Mouse (Mus musculus) left cerebral cortex, postnatal 25 days (tissue): ENCODE results near the gene Tas2r137. TPM values are rescaled to one million over a fixed set of nuclear protein-coding genes. Genes with fewer than 3 reads are reported as not detected.
A peak's percentile ranks its signal among the peaks of the same experiment; 100 is the strongest.

Experiments
- DNase-seq, 2 experiments: peaks; one replicate each; pipeline ENCODE4 v3.0.0; 2022; ENCODE audit warnings: low spot score in 2 of 2, mixed read lengths in 1 of 2
- intact Hi-C: fragments of 180-260 bp; cut with DNase I; formaldehyde crosslinking; loops from one replicate; pipeline ENCODE4 v1.15.1; 2025
- total RNA-seq, 2 experiments: library from RNA; stranded (reverse); gene quantifications; 2 replicates each; pipeline ENCODE4 v1.2.3; 2021

The Tas2r137 gene
- under 1 TPM in 1 of 2 experiments, not detected in 1; 0.34 TPM for total RNA-seq

DNA sequence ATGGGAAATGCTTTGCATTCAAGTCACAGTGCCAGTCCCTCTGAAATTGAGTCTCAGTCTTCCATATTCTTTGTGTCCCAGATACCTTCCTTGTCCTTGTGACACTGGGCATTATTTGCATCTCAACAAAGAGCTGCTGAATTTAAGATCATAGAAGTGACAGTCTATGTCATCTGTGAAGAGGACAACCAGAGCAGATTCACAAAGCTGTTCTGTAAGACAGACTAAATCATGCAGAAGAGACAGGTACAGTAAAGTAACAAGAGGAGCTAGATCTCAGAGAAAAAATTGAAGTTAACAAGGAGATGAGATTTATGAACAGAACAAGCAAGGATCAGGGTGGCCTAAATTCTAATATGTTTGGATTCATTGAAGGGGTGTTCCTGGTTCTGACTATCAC, at the start of gene Tas2r137:
TSS of gene Tas2r137 (plus strand) at position 301 of the 400 bp plus-strand sequence.
- no peak for DNase-seq
- intact Hi-C loops: no loop called here

DNA sequence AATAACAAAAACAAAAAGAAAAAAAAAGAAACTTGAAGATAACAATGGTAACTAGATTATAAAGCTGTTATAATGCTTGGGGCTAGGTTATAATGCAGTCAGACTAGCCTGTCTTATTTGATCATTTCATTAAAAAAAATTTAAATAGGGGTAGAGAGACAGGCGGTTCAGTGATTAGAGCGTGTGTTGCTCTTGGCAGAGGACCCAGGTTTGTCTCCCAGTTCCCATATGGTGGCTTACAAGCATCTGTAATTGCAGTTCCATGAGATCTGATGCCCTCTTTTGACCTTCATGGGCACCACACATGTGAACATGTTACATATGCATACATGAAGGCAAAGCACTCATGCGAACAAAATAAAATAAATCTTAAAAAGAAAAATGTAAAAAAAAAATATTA, 49.8 kb upstream of the Tas2r137 start:
- intact Hi-C loops: no loop called here
- no peak for DNase-seq

DNA sequence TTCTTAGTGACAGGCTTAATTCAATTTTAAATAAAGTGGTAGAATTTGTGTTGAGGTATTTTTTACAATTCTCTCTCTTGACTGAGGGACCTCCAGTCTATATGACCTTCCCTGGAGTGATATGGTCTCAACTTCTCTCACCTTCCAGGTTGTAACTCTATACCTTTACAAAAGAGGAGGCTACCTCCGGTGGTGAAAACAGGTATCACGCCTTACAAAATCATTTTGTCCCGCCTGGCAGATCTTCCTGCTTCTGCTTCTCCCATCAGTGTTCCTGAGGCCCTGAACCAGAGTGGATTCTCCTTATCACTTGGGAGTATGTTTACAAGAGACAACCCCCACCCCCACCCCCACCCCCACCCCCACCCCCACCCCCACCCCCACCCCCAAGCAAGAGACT, 49.3 kb upstream of the Tas2r137 start:
- no peak for DNase-seq
- intact Hi-C loops: no loop called here

DNA sequence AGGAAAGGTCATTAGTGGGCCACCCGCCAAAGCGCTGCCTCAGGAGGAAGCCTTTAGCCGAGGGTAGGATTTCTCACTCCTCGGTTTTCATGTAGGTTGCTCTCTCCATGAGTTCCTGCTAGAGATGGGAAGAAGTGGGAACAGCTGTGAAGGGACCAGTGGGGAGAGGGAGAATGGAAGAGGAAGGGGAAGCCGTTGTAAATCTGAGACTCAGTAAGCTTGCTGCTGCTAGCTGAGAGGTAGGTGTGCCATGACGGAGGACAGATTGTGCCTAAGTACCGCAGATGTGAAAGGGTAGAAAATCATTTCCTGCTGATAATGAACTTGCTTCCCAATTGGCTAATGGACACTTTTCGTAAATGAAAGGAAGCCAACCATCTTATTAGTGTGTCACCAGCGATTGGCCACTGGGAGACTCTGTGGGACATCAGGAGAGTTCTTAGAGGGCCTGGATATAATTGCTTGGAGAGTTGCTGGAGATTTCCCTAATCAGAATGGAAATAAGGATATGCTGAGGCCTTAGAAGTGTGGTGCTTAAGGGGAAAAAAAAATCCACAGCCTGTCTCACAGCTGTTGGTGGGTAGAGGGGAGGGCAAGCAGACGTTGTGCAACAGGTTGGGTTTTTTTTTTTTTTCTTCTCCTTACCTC, 47.6 kb upstream of the Tas2r137 start:
- intact Hi-C loops: no loop called here

DNA sequence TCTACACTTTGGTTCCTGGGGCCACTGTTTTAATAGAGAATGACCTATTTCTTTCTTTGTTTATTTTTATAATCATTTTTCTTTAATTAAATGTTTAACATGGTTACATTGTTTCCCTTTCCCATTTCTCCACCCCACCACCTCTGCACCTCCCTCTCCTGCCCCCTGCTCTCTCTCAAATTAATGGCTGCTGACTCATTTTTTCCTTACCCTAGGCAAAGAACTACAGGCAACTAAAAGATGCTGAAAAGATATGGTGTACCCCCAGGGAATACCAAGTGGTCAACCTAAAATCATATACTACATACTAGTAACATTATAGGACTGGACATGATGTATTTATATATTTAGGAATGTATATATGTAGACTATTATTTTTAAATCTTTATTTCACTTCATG, 42.4 kb upstream of the Tas2r137 start:
- DNase-seq: no peak
- intact Hi-C loops: no loop called here

More for the DNA sequence above, 47.6 kb upstream of the Tas2r137 start:
- DNase-seq: no peak

DNA sequence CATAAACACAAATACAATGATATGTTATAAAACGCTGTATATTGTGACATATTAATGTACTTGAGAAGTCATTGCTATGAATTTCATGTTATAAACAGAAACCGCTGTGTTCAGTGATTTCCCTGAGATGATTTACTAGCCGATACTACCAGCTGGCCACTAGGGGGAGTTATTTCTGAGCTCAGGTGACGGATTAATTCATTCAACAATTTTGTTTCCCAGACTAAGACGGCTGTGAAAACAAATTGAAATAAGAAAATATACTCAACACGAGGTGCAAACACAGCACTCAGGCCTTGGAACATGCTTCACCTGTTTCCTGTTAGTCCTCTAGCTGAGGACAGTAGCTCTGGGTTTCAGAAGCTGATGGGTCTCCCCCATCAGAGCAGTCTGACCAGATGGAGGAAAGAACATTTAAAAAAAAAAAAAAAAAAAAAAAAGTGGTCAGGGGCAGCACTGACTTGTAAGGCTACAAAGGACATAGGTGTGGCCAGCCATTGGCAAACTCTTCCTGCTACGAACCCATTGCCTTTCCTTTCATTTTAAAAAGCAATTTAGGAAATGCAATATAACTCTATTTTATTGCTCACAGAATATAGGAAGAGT, 36.5 kb upstream of the Tas2r137 start:
- no peak for DNase-seq
- intact Hi-C loops: no loop called here

DNA sequence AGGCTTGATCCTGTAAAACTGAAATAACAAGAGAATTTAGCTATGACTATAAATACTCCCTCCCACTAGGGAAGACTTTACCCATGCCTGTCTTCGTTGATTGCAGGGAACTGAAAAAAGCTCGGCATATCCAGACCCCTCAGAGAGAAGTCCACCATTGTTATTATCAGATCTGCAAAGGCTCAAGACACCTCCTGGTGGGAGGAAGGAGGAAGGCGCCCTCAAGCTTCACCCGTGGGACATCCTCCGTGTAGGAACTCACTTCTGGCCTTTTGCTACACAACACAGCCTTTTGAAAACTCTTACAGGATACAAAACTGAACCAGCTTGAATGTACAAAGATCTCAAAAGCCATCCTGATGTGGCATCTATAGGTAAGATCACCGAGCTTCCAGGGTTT, 25.3 kb upstream of the Tas2r137 start:
- DNase-seq: no peak
- intact Hi-C loops: no loop called here

DNA sequence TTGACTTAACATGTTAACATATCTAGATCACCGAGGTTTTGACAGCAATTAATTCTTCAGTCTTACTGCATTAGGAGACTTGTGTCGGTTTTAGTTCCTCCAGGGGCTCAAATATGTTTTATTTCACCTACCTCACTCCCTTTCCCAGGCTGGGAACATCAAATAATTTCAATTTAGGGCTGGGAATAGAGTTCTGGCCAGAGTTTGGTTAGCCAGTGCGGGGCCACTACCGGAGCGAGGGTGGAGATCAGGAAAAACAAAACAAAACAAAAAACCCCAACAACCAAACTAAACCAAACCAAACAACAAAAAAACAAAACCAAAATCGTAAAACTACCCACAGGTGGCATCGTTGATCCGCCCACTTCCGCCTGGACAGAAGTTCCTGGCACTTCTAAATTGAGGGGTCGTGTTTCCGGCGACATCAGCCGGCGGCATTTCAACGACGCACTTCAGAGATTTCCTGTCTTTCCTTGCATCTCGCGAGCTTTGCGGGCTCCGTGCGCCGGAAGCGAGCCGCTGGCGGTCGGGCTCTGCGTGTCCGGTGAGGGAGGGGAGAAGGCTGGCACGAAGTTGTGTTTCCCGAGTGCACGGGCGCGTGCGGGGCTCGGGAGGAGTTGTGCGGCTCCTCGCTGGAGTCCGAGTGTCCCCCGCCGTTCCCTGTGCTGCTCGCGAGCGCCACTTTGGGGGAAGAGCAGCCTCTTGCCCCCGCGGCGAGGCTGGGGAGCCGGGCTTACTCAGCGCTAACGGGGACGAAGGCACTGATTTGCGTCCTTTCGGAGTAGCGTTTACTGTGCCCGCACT, 19.9 kb upstream of the Tas2r137 start, which contains the start of gene Ssbp1:
TSS of gene Ssbp1 (plus strand) at position 437 of the 804 bp plus-strand sequence.
- DNase-seq: peak; percentile 91 to 94
- intact Hi-C loops: loop anchor here (1.0 kb wide), 1 partner anchor 35 kb away; the partner anchor contains the start of gene E330009J07Rik

DNA sequence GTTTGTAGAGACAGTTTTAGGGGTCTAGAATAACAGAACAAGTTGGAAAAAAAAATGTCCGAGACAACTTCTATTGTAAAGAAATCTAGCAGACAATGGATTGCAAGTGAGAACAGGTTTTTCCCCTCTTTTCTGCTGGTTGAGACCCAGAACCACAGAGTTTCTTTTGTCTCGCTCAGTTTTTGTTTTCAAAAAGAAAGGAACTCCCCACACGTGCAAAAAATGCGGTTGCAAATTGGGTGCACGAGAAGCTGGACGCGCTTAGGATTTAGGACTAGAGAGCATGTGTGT, 19.4 kb upstream of the Tas2r137 start:
- DNase-seq: no peak
- intact Hi-C loops: loop anchor here (1.0 to 2.0 kb wide), 2 partner anchors 35 to 41 kb away; partner anchors contain the start of gene E330009J07Rik

DNA sequence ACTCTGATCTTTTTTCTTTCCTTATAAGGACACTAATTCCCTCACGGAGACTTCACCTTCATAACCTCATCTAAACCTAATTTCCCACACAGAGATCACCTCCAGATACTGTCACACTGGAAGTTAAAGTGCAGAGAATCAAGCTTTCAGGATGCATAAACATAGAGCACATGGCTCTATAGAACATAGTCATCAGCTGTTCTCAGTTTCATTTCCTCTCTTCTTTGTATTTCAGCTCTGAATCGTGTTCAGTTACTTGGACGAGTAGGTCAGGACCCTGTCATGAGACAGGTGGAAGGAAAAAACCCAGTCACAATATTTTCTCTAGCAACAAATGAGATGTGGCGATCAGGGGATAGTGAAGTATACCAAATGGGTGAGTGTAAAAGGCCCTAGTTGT, 14.9 kb upstream of the Tas2r137 start:
- DNase-seq: no peak
- intact Hi-C loops: loop anchor here (5.0 kb wide), 1 partner anchor 366 kb away; no protein-coding TSS in a partner anchor

DNA sequence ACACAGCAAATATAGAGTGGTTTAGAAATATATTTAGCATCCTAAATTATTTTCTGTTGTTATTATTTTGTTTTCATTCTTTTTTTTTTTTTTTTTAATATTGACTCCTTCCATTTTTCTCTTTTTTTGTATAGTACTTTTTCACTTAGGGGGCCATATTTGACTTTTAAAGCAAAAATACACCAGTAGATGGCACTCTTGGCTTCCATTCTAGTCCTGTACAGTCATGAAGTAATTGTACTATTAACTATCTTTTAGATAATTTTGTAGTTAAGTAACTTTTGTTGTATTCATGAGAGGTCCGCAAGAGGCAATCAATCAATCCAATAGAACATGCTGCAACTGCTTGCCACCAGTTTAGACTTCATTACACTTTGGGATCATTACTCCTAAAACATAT, 11.3 kb upstream of the Tas2r137 start:
- intact Hi-C loops: loop anchor here (1.0 to 5.0 kb wide), 2 partner anchors 210 to 363 kb away; no protein-coding TSS in a partner anchor
- no peak for DNase-seq

DNA sequence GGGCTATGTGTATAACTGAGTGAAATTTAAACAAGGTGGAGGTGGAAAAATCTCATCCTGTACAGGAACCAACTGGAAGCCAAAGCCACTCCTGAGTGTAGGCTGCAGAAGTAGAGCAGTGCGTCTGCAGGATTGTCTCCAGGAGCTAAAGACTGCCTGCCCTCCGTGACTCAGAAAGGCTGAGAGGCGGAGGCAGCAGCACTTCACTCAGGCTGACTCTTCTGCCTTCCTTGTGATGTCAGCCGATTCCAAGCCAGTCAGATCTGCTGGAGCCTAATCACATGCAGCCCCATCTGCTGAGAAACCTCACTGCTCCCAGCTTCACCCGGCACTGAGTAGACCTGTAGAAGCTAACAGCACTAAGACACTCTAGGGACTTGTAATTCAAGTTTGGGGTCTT, 8.7 kb upstream of the Tas2r137 start:
- intact Hi-C loops: no loop called here
- DNase-seq: peak in 1 of 2 experiments; percentile 48

DNA sequence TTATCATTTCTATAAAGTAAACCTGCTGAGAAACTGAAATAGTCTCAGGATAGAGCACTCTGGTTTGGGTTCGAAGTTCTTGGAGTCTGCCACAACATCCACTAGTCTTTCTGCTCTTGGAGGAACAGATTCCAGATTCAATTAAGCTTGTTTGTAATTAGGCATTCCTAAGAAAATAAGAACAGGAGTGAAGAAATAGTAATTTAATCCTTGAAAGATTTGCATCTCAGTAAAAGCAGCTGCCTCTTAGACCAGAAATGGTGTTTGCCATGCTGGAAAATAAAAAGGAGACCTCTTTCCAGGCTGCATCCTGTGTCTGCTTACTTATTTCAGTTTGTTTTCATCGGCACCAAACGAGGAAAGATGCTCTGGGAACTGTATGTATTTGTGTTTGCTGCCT, 2.2 kb downstream of the Tas2r137 start, which contains the start of gene Tas2r108:
TSS of gene Tas2r108 (plus strand) at position 301 of the 400 bp plus-strand sequence.
- intact Hi-C loops: no loop called here
- DNase-seq: no peak

DNA sequence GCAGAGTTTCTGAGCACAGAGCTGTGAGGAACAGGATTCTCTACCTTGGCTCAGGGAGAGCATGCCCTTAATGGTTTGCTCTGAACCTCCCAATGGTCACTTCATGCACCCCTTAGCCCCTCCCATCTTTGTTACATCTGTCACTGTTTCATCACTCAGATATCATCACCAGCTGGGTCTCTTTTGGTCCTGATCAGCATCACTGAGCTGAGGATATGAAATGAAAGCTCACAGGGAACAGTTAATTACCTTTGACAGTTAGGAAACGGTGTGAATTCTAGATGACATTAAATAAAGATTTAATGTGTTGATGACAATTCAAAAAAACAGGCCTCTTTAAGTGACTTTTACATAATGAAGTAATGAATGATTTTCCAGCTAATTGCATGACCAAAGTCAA, 28.4 kb downstream of the Tas2r137 start, which contains the start of gene Prss37:
TSS of gene Prss37 (minus strand) at position 101 of the 400 bp plus-strand sequence.
- intact Hi-C loops: no loop called here
- DNase-seq: no peak

Other genes with a start within 250 kb of the Tas2r137 start
- 10 to 100 TPM; 44.4 to 48.9 TPM for gene Agk, start 166.1 kb upstream of the Tas2r137 start, total RNA-seq
- gene E330009J07Rik, start 55.1 kb upstream of the Tas2r137 start, total RNA-seq: 10 to 100 TPM; 57.4 to 58.1 TPM
- not detected for gene Wee2, start 52.1 kb upstream of the Tas2r137 start, total RNA-seq
- 10 to 100 TPM; 31.0 to 33.4 TPM for gene Ssbp1, start 19.9 kb upstream of the Tas2r137 start, total RNA-seq
- gene Tas2r108, start 2.3 kb downstream of the Tas2r137 start, total RNA-seq: under 1 TPM in 1 of 2 experiments, not detected in 1; 0.37 TPM
- gene Prss37, start 28.3 kb downstream of the Tas2r137 start, total RNA-seq: not detected
- gene Olfr461, start 63.8 kb downstream of the Tas2r137 start, total RNA-seq: not detected
- gene Olfr460, start 78.3 kb downstream of the Tas2r137 start, total RNA-seq: not detected
- gene Clec5a, start 94.6 kb downstream of the Tas2r137 start, total RNA-seq: under 1 TPM; 0.76 to 0.89 TPM
- gene Tas2r138, start 122.1 kb downstream of the Tas2r137 start, total RNA-seq: not detected
- gene Mgam, start 137.6 kb downstream of the Tas2r137 start, total RNA-seq: not detected